Mouse (Mus musculus): ENCODE measurements at regions not wholly inside any gene's neighbourhood (a gene's known extent, or its start where the extent isn't known, plus 50 kb on each side); places are given as distances from the start of the nearest gene placed in this dataset.

DNA sequence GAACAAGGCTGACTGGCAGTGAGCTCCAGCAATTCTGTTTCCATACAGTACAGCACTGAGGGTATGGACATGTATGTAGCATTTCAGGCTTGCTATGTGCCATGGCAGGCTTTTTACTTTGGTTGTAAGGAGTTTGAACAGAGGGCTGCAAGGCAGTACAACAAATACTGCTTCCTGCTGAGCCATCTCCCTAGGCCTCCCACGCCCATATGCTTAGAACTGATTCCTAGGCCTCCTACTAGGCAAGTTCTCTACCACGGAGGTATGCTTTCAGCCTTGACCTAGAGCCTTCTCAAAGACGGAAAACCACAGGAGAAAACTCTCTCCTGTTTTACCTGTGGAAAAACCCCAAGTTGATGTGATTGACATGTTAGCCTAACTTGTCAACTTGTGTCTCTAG, 111.0 kb upstream of the Nsun6 start:
- H3K4me1 ChIP-seq (ENCODE audit: insufficient read depth), result peaks cover 8% of the 10 kb centered on the region
- ATAC-seq (no peak), DNase-seq (no peak)
- H3K4me2 ChIP-seq (ENCODE audit: low read depth, low read length), result no peak overlapping the region
- 67% methylated on average over 3 of the region's 3 CpGs for WGBS (ENCODE audit: insufficient replicate concordance)
- no peak for TF ChIP-seq EP300 (IDR thresholded peaks at IDR 0.05; ENCODE audit: low read depth)
- no peak for TF ChIP-seq CTCF (IDR thresholded peaks at IDR 0.05; ENCODE audit: low read depth)
- no peaks in the 10 kb centered on the region for H3K36me3 ChIP-seq (replicated peaks; ENCODE audit: insufficient read depth, low read length)
- H3K27me3 ChIP-seq (ENCODE audit: insufficient read depth, low read length), result no peaks in the 10 kb centered on the region
- H3K9ac ChIP-seq (replicated peaks), result no peak overlapping the region
- no peak overlapping the region for H3K4me3 ChIP-seq (ENCODE audit: low read depth, low read length)
- H3K9me3 ChIP-seq (ENCODE audit: low read length), result no peaks in the 10 kb centered on the region
- H3K27ac ChIP-seq (ENCODE audit: low read depth), result no peak overlapping the region

GRCm38 (mm10) chr2:15163732-15164418, 109.0 kb upstream of the Nsun6 start:
- ATAC-seq (peak; percentile 95), DNase-seq (no peak)
- H3K4me2 ChIP-seq (ENCODE audit: low read depth, low read length), result peak overlapping the region; percentile 34
- no peak overlapping the region for H3K9ac ChIP-seq (replicated peaks)
- H3K9me3 ChIP-seq (ENCODE audit: low read length), result no peaks in the 10 kb centered on the region
- H3K4me1 ChIP-seq (ENCODE audit: insufficient read depth), result peaks cover 8% of the 10 kb centered on the region
- no peaks in the 10 kb centered on the region for H3K27me3 ChIP-seq (ENCODE audit: insufficient read depth, low read length)
- no peaks in the 10 kb centered on the region for H3K36me3 ChIP-seq (replicated peaks; ENCODE audit: insufficient read depth, low read length)
- H3K4me3 ChIP-seq (ENCODE audit: low read depth, low read length), result no peak overlapping the region
- no peak for TF ChIP-seq CTCF (IDR thresholded peaks at IDR 0.05; ENCODE audit: low read depth)
- TF ChIP-seq EP300 (IDR thresholded peaks at IDR 0.05; ENCODE audit: low read depth), result peak; percentile 96
- peak overlapping the region; percentile 75 for H3K27ac ChIP-seq (ENCODE audit: low read depth)
- WGBS (ENCODE audit: insufficient replicate concordance), result 49% methylated on average over 6 of the region's 6 CpGs

DNA sequence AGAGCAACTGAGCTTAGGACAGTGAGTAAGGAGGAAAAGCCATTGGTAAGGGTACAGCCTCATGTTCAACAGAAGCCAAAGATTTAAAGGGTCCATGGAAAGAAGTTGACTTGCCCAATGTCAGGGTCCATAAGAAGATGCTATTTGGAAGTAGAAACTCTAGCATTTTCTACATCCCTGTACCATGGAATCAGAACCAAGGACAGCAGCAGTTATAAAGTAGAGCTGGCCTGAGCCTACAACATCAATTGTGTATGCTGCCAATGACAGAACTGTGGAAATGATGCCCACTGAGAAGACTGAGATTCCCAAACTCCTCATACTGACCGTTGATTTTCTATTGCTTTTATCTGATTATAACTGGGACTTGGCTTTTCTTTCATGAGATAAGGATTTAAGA, 107.0 kb upstream of the Nsun6 start:
- ATAC-seq (no peak), DNase-seq (no peak)
- H3K9ac ChIP-seq (replicated peaks), result no peak overlapping the region
- no peak for TF ChIP-seq EP300 (IDR thresholded peaks at IDR 0.05; ENCODE audit: low read depth)
- TF ChIP-seq CTCF (IDR thresholded peaks at IDR 0.05; ENCODE audit: low read depth), result no peak
- no peak overlapping the region for H3K4me3 ChIP-seq (ENCODE audit: low read depth, low read length)
- no peaks in the 10 kb centered on the region for H3K36me3 ChIP-seq (replicated peaks; ENCODE audit: insufficient read depth, low read length)
- 78% methylated on average over 1 of the region's 1 CpGs for WGBS (ENCODE audit: insufficient replicate concordance)
- H3K9me3 ChIP-seq (ENCODE audit: low read length), result no peaks in the 10 kb centered on the region
- H3K4me2 ChIP-seq (ENCODE audit: low read depth, low read length), result no peak overlapping the region
- no peaks in the 10 kb centered on the region for H3K27me3 ChIP-seq (ENCODE audit: insufficient read depth, low read length)
- no peak overlapping the region for H3K27ac ChIP-seq (ENCODE audit: low read depth)
- H3K4me1 ChIP-seq (ENCODE audit: insufficient read depth), result peaks cover 8% of the 10 kb centered on the region

- H3K4me1 ChIP-seq (ENCODE audit: insufficient read depth), result 0 out of 2 replicates have a peak, but pooled peaks cover under 1% of the 10 kb centered on the region
Observed at GRCm38 (mm10) chr2:15157622-15158021, 102.8 kb upstream of the Nsun6 start.

GRCm38 (mm10) chr2:15150823-15151222, 96.0 kb upstream of the Nsun6 start:
- Histone ChIP-seq H3K4me2 (ENCODE audit: low read depth, low read length) (peak overlapping the region; percentile 7; the same call in 1 of the 2 replicates), H3K4me1 (ENCODE audit: insufficient read depth) (no peaks in the 10 kb centered on the region), H3K9me3 (ENCODE audit: low read length) (no peaks in the 10 kb centered on the region), H3K27me3 (ENCODE audit: insufficient read depth, low read length) (no peaks in the 10 kb centered on the region), H3K36me3 (replicated peaks; ENCODE audit: insufficient read depth, low read length) (no peaks in the 10 kb centered on the region), H3K4me3 (ENCODE audit: low read depth, low read length) (no peak overlapping the region), H3K9ac (replicated peaks) (no peak overlapping the region), H3K27ac (ENCODE audit: low read depth) (0 out of 2 replicates have a peak overlapping the region, but pooled peaks have one; percentile 39)
- ATAC-seq (no peak), DNase-seq (no peak)
- 83% methylated on average over 1 of the region's 1 CpGs for WGBS (ENCODE audit: insufficient replicate concordance)
- TF ChIP-seq EP300 (IDR thresholded peaks at IDR 0.05; ENCODE audit: low read depth) (no peak; the same call in 1 of the 2 replicates), CTCF (IDR thresholded peaks at IDR 0.05; ENCODE audit: low read depth) (no peak)

More at GRCm38 (mm10) chr2:15157622-15158021, 102.8 kb upstream of the Nsun6 start:
- H3K27ac ChIP-seq (ENCODE audit: low read depth), result no peak overlapping the region
- H3K9me3 ChIP-seq (ENCODE audit: low read length), result no peaks in the 10 kb centered on the region
- TF ChIP-seq CTCF (IDR thresholded peaks at IDR 0.05; ENCODE audit: low read depth) (no peak), EP300 (IDR thresholded peaks at IDR 0.05; ENCODE audit: low read depth) (no peak)
- H3K9ac ChIP-seq (replicated peaks), result no peak overlapping the region
- no peak overlapping the region for H3K4me2 ChIP-seq (ENCODE audit: low read depth, low read length)
- H3K36me3 ChIP-seq (replicated peaks; ENCODE audit: insufficient read depth, low read length), result no peaks in the 10 kb centered on the region
- H3K27me3 ChIP-seq (ENCODE audit: insufficient read depth, low read length), result no peaks in the 10 kb centered on the region
- ATAC-seq (no peak), DNase-seq (no peak)
- no peak overlapping the region for H3K4me3 ChIP-seq (ENCODE audit: low read depth, low read length)

DNA sequence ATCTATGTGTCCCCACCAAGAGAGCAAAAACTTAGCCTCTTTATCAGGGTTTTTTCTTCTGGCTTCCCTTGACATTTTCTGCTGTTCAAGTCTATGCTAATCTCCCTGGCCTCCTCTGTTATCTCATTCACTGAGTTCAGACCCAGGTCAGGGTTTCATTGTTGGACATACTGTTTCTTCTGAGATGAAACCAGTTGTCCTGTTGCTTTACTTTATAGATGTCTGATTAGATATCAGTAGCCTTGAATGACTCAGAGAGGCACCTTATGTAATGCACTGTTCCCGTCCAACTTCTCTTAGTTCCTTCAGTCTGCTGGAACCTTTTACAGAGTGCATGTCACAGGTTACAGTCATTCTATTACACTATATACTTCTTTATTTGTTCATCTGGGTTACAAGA, 93.5 kb upstream of the Nsun6 start:
- no peaks in the 10 kb centered on the region for H3K9me3 ChIP-seq (ENCODE audit: low read length)
- H3K27me3 ChIP-seq (ENCODE audit: insufficient read depth, low read length), result no peaks in the 10 kb centered on the region
- ATAC-seq (no peak), DNase-seq (no peak)
- H3K9ac ChIP-seq (replicated peaks), result no peak overlapping the region
- H3K4me2 ChIP-seq (ENCODE audit: low read depth, low read length), result no peak overlapping the region
- no peak overlapping the region for H3K4me3 ChIP-seq (ENCODE audit: low read depth, low read length)
- no peaks in the 10 kb centered on the region for H3K4me1 ChIP-seq (ENCODE audit: insufficient read depth)
- H3K27ac ChIP-seq (ENCODE audit: low read depth), result no peak overlapping the region
- 40% methylated on average over 1 of the region's 1 CpGs for WGBS (ENCODE audit: insufficient replicate concordance)
- no peak for TF ChIP-seq CTCF (IDR thresholded peaks at IDR 0.05; ENCODE audit: low read depth)
- TF ChIP-seq EP300 (IDR thresholded peaks at IDR 0.05; ENCODE audit: low read depth), result no peak
- H3K36me3 ChIP-seq (replicated peaks; ENCODE audit: insufficient read depth, low read length), result no peaks in the 10 kb centered on the region

All from liver, postnatal 0 days (tissue).